Mouse (Mus musculus): ENCODE measurements at regions not wholly inside any gene's neighbourhood (a gene's known extent, or its start where the extent isn't known, plus 50 kb on each side); places are given as distances from the start of the nearest gene placed in this dataset.

GRCm38 (mm10) chr16:77237631-77238357 is 224.3 kb downstream of the Usp25 start:
- peak; percentile 45 for DNase-seq (ENCODE audit: inconsistent ontology term)

GRCm38 (mm10) chr16:77237272-77237603 is 223.7 kb downstream of the Usp25 start:
- no peak for DNase-seq (ENCODE audit: inconsistent ontology term)

DNA sequence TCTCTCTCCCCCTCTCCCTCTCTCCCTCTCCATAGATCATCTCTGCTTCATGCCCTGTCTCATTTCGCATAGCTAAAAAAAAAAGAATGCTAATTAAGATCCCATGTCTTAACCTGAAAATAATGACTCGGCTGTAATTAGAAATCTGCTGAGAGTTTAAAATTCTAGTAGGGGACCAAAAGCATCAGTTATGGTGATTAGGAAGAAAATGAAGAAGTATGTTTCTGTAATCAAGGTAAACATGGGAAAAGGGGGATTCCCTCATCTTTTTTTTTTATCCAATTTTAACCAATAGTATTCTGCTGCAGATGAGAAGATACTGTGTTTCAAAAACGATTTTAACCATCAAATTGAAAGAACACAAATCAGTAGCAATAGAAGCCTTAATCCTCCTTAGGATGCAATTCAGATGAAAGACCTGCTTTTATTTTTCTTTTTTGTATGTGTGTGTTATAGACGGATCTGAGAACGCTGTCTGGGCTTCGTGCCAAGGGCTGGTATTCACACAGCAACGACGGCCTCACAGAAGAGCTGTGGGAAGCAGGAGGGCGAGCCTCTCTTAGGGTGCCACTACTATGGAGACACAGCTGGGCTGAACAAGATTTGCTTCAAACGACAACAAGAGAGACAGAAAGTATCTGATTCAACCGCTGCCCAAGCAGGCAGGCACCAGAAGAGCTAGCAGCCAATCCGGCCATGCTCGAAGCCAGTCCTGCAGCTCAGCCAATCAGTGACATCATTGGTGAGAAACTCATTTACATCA is 223.2 kb downstream of the Usp25 start:
- peak; percentile 77 for DNase-seq (ENCODE audit: inconsistent ontology term)

DNA sequence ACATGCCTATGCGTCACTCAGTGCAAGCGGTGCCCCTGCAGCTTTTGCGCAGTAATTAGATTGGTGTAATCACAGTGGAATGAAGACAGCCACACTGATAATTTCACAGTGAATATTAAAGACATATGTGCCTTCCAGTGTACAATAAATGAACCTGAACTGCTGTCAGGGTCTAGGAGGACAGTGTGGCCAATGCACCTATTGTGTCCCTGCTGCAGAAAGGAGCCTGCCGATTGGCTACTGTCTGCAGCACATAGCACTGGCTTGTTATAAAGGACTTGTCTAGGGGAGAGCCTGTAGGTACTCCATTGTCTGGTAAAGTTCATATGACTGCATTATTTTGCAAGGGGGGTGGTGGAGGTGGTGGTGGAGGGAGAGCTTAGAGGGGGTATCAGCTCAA is 222.5 kb downstream of the Usp25 start:
- no peak for DNase-seq (ENCODE audit: inconsistent ontology term)

DNA sequence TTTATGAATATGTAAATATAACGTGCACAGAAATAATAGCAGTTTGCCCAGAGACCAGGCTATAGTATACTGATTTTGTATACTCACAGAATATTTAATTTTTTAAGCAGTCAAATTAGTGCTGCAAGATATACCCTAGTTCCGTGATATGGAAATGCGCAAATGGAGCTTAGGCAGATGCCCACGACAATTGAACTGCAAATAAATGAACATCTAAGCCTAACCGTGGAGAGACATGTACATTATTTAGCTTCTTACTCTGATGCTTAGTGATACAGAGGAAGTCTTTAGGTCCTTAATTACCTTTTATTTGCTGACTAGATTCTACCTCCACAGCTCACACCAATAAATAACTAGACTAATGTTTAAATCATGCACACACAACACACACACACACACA is 221.9 kb downstream of the Usp25 start:
- DNase-seq (ENCODE audit: inconsistent ontology term), result no peak
